Mouse (Mus musculus): ENCODE data around the gene Tmem270. TPM values are rescaled to one million over a fixed set of nuclear protein-coding genes. Genes with fewer than 3 reads are reported as not detected.
A peak's percentile ranks its signal among the peaks of the same experiment; 100 is the strongest.

Tmem270 gene
- total and polyA plus RNA-seq, 3 experiments: not detected

DNA sequence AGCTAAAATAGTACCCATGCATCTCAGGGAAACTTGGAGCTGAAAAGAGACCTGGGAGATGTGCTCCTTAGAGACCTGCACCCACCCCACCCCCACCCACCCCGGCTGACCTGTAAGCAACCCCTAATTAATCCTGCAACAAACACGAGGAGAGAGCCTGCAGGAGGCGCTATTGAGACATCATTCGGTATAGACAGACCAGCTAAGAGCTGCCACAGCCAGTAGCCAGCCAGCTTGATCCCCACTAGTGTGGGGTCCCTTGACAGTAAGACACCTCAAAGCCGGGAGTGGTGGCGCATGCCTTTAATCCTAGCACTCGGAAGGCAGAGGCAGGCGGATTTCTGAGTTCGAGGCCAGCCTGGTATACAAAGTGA, 26.4 kb upstream of the Tmem270 start:
- DNase-seq (ENCODE audit: extremely low read depth): peak; percentile 62
- Histone ChIP-seq H3K4me3 (replicated peaks in 1 of 3; ENCODE audit: low read depth in 2 of 3, low read length in 2 of 3, poor library complexity in 1 of 3) (peak overlapping the region in 2 of 3 experiments; percentile 49 to 71), H3K27ac (ENCODE audit: insufficient read depth, low read depth) (no peak overlapping the region), H3K9me3 (replicated peaks; ENCODE audit: low read length) (peaks cover 28% of the 10 kb centered on the region), H3K36me3 (replicated peaks in 1 of 2; ENCODE audit: control insufficient read depth in 1 of 2, insufficient read depth in 1 of 2, low read length in 1 of 2) (no peaks in the 10 kb centered on the region), H3K4me2 (ENCODE audit: insufficient read depth, low read depth, poor library complexity, severe bottlenecking) (peak overlapping the region; percentile 68), H3K79me2 (replicated peaks; ENCODE audit: control insufficient read depth, extremely low read depth, insufficient read depth, poor library complexity, severe bottlenecking) (no peaks in the 10 kb centered on the region), H3K4me1 (ENCODE audit: control insufficient read depth in 1 of 2, insufficient read depth in 2 of 2) (peaks cover 5 to 28% of the 10 kb centered on the region in 2 experiments; a peak in 3 of 4 replicates), H3K27me3 (replicated peaks) (peaks cover 33% of the 10 kb centered on the region), H3K9ac (ENCODE audit: insufficient read depth, low read depth) (no peak overlapping the region)
- in situ Hi-C loops (cut with MboI; ENCODE audit: low pct_ligation_motif_present, low pct_unique_long_range_greater_than_20kb, low sequenced_read_pairs) (no loop called here), dilution Hi-C loops (cut with MboI; ENCODE audit: extremely low pct_ligation_motif_present, extremely low pct_unique_long_range_greater_than_20kb, low sequenced_read_pairs) (no loop called here)
- no peak for TF ChIP-seq ZNF384 (IDR thresholded peaks at IDR 0.05; ENCODE audit: low read depth, low read length)
- 0 out of 2 replicates have a peak, but pooled peaks have one; percentile 15 for TF ChIP-seq MAX (IDR thresholded peaks at IDR 0.05; ENCODE audit: low read length)
- peak in 1 of 2 experiments; percentile 69; a peak in 2 of 4 replicates for TF ChIP-seq CTCF (conservative IDR thresholded peaks at IDR 0.05 in 1 of 2, IDR thresholded peaks at IDR 0.05 in 1 of 2; ENCODE audit: low read depth in 2 of 2, low read length in 2 of 2)
- TF ChIP-seq MYC (IDR thresholded peaks at IDR 0.05; ENCODE audit: low read depth, low read length): peak; percentile 44; the same call in 1 of the 2 replicates
- peak; percentile 54 for TF ChIP-seq RAD21 (IDR thresholded peaks at IDR 0.05; ENCODE audit: low read depth, low read length)
- TF ChIP-seq USF2 (conservative IDR thresholded peaks at IDR 0.05; ENCODE audit: low read depth, low read length): no peak
- peak; percentile 62 for TF ChIP-seq SMC3 (IDR thresholded peaks at IDR 0.05; ENCODE audit: low read depth, low read length)

DNA sequence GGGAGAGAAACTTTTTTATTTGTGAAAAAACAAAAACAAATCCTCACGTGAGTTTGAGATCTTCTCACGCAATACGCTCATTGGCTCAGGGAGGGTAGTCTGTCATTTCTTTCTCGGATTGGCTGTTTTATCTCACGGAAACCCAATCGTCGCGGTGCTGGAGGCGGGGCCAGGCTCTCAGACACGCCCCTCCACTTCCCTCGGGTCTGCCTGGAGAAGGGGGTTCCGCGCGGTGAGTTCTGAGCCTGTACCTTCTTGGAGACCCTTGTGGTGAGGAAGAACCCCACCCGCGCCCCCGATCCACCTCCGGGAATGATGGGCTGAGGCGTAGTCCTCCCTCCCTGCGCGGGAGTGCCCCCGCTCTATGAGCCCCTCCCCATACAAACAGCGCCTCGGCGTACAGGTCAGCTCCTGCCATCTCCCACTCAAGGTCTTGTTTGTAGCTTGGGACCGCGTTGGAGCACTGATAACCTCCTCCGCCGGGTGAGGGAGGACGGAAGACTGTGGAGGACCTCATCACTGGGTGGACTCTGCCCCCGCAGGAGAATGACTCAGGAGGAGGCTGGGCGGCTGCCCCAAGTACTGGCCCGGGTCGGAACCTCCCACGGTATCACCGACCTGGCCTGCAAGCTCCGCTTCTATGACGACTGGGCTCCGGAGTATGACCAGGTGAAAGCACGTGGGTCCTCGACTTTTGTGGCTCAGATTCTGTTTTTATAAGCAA, 25.8 kb upstream of the Tmem270 start, which contains the start of gene Mettl27:
Gene Mettl27 (plus strand): TSS at position 190 of the 724 bp plus-strand sequence.
- dilution Hi-C loops (cut with MboI; ENCODE audit: extremely low pct_ligation_motif_present, extremely low pct_unique_long_range_greater_than_20kb, low sequenced_read_pairs) (no loop called here), in situ Hi-C loops (cut with MboI; ENCODE audit: low pct_ligation_motif_present, low pct_unique_long_range_greater_than_20kb, low sequenced_read_pairs) (no loop called here)
- H3K4me3 ChIP-seq (replicated peaks in 1 of 3; ENCODE audit: low read depth in 2 of 3, low read length in 2 of 3, poor library complexity in 1 of 3): peak within 1 kb of the TSS; percentile 49 to 89 (median 71)
- H3K27me3 ChIP-seq (replicated peaks): peaks cover 35% of the 10 kb centered on the region
- peak; percentile 67 for DNase-seq (ENCODE audit: extremely low read depth)
- peaks cover 28% of the 10 kb centered on the region for H3K9me3 ChIP-seq (replicated peaks; ENCODE audit: low read length)
- H3K36me3 ChIP-seq (replicated peaks in 1 of 2; ENCODE audit: control insufficient read depth in 1 of 2, insufficient read depth in 1 of 2, low read length in 1 of 2): no peaks in the 10 kb centered on the region
- TF ChIP-seq ZMIZ1 (IDR thresholded peaks at IDR 0.05; ENCODE audit: low read depth, low read length) (no peak), BHLHE40 (IDR thresholded peaks at IDR 0.05; ENCODE audit: low read depth, low read length) (peak; percentile 92), NELFE (IDR thresholded peaks at IDR 0.05; ENCODE audit: low read depth, low read length) (0 out of 2 replicates have a peak, but pooled peaks have one; percentile 20), HCFC1 (IDR thresholded peaks at IDR 0.05; ENCODE audit: low read depth, low read length) (no peak), MAX (IDR thresholded peaks at IDR 0.05; ENCODE audit: low read length) (peak; percentile 78), POLR2A (IDR thresholded peaks at IDR 0.05; ENCODE audit: low read depth, low read length) (peak; percentile 43; the same call in 1 of the 2 replicates), MXI1 (IDR thresholded peaks at IDR 0.05; ENCODE audit: low read depth, low read length) (peak; percentile 56; the same call in 1 of the 2 replicates), SIN3A (IDR thresholded peaks at IDR 0.05; ENCODE audit: low read length) (peak; percentile 66; the same call in 1 of the 2 replicates), JUN (IDR thresholded peaks at IDR 0.05; ENCODE audit: insufficient read depth, low read depth, low read length) (no peak), TBP (conservative IDR thresholded peaks at IDR 0.05; ENCODE audit: low read depth, low read length) (no peak), RAD21 (IDR thresholded peaks at IDR 0.05; ENCODE audit: low read depth, low read length) (no peak), UBTF (IDR thresholded peaks at IDR 0.05; ENCODE audit: low read depth, low read length) (no peak), E2F4 (IDR thresholded peaks at IDR 0.05; ENCODE audit: insufficient replicate concordance, low read depth, low read length) (no peak), USF2 (conservative IDR thresholded peaks at IDR 0.05; ENCODE audit: low read depth, low read length) (no peak), ELF1 (IDR thresholded peaks at IDR 0.05; ENCODE audit: low read depth, low read length) (peak; percentile 35; the same call in 1 of the 2 replicates), GABPA (IDR thresholded peaks at IDR 0.05; ENCODE audit: insufficient replicate concordance, low read depth, low read length) (no peak), CTCF (conservative IDR thresholded peaks at IDR 0.05 in 1 of 2, IDR thresholded peaks at IDR 0.05 in 1 of 2; ENCODE audit: low read depth in 2 of 2, low read length in 2 of 2) (no peak), JUND (conservative IDR thresholded peaks at IDR 0.05; ENCODE audit: low read depth, low read length) (no peak), RCOR1 (conservative IDR thresholded peaks at IDR 0.05; ENCODE audit: low read depth, low read length) (no peak), TCF12 (IDR thresholded peaks at IDR 0.05; ENCODE audit: low read depth, low read length) (no peak), NRF1 (IDR thresholded peaks at IDR 0.05; ENCODE audit: low read depth, low read length) (no peak), IRF4 (IDR thresholded peaks at IDR 0.05; ENCODE audit: low read depth, low read length) (no peak), MAFK (IDR thresholded peaks at IDR 0.05; ENCODE audit: insufficient replicate concordance, low read length) (no peak)
- no peaks in the 10 kb centered on the region for H3K79me2 ChIP-seq (replicated peaks; ENCODE audit: control insufficient read depth, extremely low read depth, insufficient read depth, poor library complexity, severe bottlenecking)
- peak within 1 kb of the TSS; percentile 75 for H3K9ac ChIP-seq (ENCODE audit: insufficient read depth, low read depth)
- peaks cover 5 to 28% of the 10 kb centered on the region in 2 experiments; a peak in 3 of 4 replicates for H3K4me1 ChIP-seq (ENCODE audit: control insufficient read depth in 1 of 2, insufficient read depth in 2 of 2)
- H3K27ac ChIP-seq (ENCODE audit: insufficient read depth, low read depth): no peak within 1 kb of the TSS
- H3K4me2 ChIP-seq (ENCODE audit: insufficient read depth, low read depth, poor library complexity, severe bottlenecking): peak within 1 kb of the TSS; percentile 68

Measured in CH12.LX (cell line).